Mouse (Mus musculus): ENCODE measurements around the gene Slc39a11. TPM values are rescaled to one million over a fixed set of nuclear protein-coding genes. Genes with fewer than 3 reads are reported as not detected.
"Not testable (repeated sequence)": the region's sequence is repeated elsewhere in the genome, so short reads cannot be mapped to it uniquely, and the experiment has no call there.

Gene Slc39a11
- polyA plus RNA-seq, 1 experiment from 2014 or later = 26.3 TPM

GRCm38 (mm10) chr11:113666648-113667047 lies 16.8 kb upstream of the Slc39a11 start:
- Histone ChIP-seq H3K9ac (no peak overlapping the region), H3K4me2 (no peak overlapping the region), H3K27ac (0 out of 2 replicates have a peak overlapping the region, but pooled peaks have one; percentile 34), H3K9me3 (no peaks in the 10 kb centered on the region), H3K27me3 (no peaks in the 10 kb centered on the region), H3K4me3 (no peak overlapping the region), H3K36me3 (peaks cover 66% of the 10 kb centered on the region), H3K4me1 (peaks cover 16% of the 10 kb centered on the region; the same call in 1 of the 2 replicates)
- ATAC-seq (ENCODE audit: insufficient number of reproducible peaks, insufficient read depth, low FRiP score, low TSS enrichment, low read depth) = no peak
- 51% methylated on average over 10 of the region's 10 CpGs for WGBS

GRCm38 (mm10) chr11:113666205-113666604 lies 16.3 kb upstream of the Slc39a11 start:
- 79% methylated on average over 6 of the region's 6 CpGs for WGBS
- Histone ChIP-seq H3K4me3 (no peak overlapping the region), H3K9me3 (no peaks in the 10 kb centered on the region), H3K27ac (0 out of 2 replicates have a peak overlapping the region, but pooled peaks have one; percentile 34), H3K9ac (no peak overlapping the region), H3K4me2 (no peak overlapping the region), H3K4me1 (peaks cover 16% of the 10 kb centered on the region; the same call in 1 of the 2 replicates), H3K36me3 (peaks cover 66% of the 10 kb centered on the region), H3K27me3 (no peaks in the 10 kb centered on the region)
- ATAC-seq (ENCODE audit: insufficient number of reproducible peaks, insufficient read depth, low FRiP score, low TSS enrichment, low read depth) = no peak

- Histone ChIP-seq H3K9ac (no peak overlapping the region), H3K4me1 (peaks cover 16% of the 10 kb centered on the region; the same call in 1 of the 2 replicates), H3K27ac (no peak overlapping the region), H3K4me2 (no peak overlapping the region), H3K36me3 (peaks cover 68% of the 10 kb centered on the region), H3K9me3 (no peaks in the 10 kb centered on the region), H3K27me3 (no peaks in the 10 kb centered on the region), H3K4me3 (no peak overlapping the region)
- ATAC-seq (ENCODE audit: insufficient number of reproducible peaks, insufficient read depth, low FRiP score, low TSS enrichment, low read depth) = no peak
- 77% methylated on average over 2 of the region's 2 CpGs for WGBS
Observed at GRCm38 (mm10) chr11:113664279-113664678, 14.4 kb upstream of the Slc39a11 start.

GRCm38 (mm10) chr11:113661835-113662351 lies 12.0 kb upstream of the Slc39a11 start:
- Histone ChIP-seq H3K36me3 (peaks cover 74% of the 10 kb centered on the region), H3K4me1 (peaks cover 5% of the 10 kb centered on the region; the same call in 1 of the 2 replicates), H3K4me3 (no peak overlapping the region), H3K27me3 (no peaks in the 10 kb centered on the region), H3K9me3 (no peaks in the 10 kb centered on the region), H3K4me2 (no peak overlapping the region), H3K9ac (no peak overlapping the region), H3K27ac (no peak overlapping the region)
- WGBS = 90% methylated on average over 18 of the region's 18 CpGs
- ATAC-seq (ENCODE audit: insufficient number of reproducible peaks, insufficient read depth, low FRiP score, low TSS enrichment, low read depth) = no peak

GRCm38 (mm10) chr11:113660940-113661339 lies 11.1 kb upstream of the Slc39a11 start:
- no peak overlapping the region for H3K27ac ChIP-seq
- H3K9ac ChIP-seq = no peak overlapping the region
- WGBS = 92% methylated on average over 11 of the region's 11 CpGs
- H3K4me3 ChIP-seq = no peak overlapping the region
- H3K4me2 ChIP-seq = no peak overlapping the region
- no peaks in the 10 kb centered on the region for H3K4me1 ChIP-seq
- ATAC-seq (ENCODE audit: insufficient number of reproducible peaks, insufficient read depth, low FRiP score, low TSS enrichment, low read depth) = no peak
- no peaks in the 10 kb centered on the region for H3K27me3 ChIP-seq
- H3K36me3 ChIP-seq = peaks cover 83% of the 10 kb centered on the region
- H3K9me3 ChIP-seq = no peaks in the 10 kb centered on the region

DNA sequence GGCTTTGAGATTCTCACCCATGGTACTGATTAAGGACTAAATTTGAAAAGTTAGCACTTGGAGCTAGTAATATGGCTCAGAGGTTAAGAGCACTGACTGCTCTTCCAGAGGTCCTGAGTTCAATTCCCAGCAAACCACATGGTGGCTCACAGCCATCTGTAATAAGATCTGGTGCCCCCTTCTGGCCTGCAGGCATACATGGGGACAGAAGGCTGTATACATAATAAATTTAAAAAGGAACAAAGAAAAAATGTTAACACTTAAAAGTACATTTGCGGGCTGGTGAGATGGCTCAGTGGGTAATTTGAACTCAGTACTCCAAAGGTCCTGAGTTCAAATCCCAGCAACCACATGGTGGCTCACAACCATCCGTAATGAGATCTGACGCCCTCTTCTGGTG lies 10.3 kb upstream of the Slc39a11 start:
- not testable (repeated sequence) for H3K4me3 ChIP-seq

DNA sequence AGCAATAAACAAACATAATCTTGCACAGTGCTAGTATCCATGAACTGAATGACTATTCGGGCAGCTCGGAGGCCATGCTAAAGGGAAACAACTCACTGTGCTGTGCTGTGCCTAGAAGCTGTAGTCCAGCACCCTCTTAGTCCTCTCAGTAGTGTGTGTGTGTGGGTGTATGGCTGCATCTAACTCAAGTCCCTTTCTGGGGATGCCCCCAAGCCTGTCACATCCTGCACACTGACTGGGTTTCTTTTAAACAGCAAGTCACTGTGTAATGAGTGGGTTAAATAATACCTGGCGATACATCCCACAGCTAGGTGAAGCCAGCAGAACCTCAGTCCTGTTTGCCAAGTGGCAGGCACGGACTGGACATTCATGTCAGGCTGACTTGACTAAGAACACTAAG lies 8.9 kb upstream of the Slc39a11 start:
- H3K4me1 ChIP-seq = peaks cover 18% of the 10 kb centered on the region
- H3K4me3 ChIP-seq = no peak overlapping the region
- 86% methylated on average over 4 of the region's 4 CpGs for WGBS
- H3K9me3 ChIP-seq = no peaks in the 10 kb centered on the region
- H3K27ac ChIP-seq = no peak overlapping the region
- H3K4me2 ChIP-seq = no peak overlapping the region
- no peak overlapping the region for H3K9ac ChIP-seq
- no peaks in the 10 kb centered on the region for H3K27me3 ChIP-seq
- no peak for ATAC-seq (ENCODE audit: insufficient number of reproducible peaks, insufficient read depth, low FRiP score, low TSS enrichment, low read depth)
- peaks cover 96% of the 10 kb centered on the region for H3K36me3 ChIP-seq

More for the DNA sequence above, 10.3 kb upstream of the Slc39a11 start:
- H3K4me2 ChIP-seq; H3K27me3 ChIP-seq; ATAC-seq (ENCODE audit: insufficient number of reproducible peaks, insufficient read depth, low FRiP score, low TSS enrichment, low read depth); H3K9me3 ChIP-seq; H3K27ac ChIP-seq; H3K9ac ChIP-seq; H3K4me1 ChIP-seq: not testable (repeated sequence)
- peaks cover 88% of the 10 kb centered on the region for H3K36me3 ChIP-seq
- 94% methylated on average over 3 of the region's 3 CpGs for WGBS

DNA sequence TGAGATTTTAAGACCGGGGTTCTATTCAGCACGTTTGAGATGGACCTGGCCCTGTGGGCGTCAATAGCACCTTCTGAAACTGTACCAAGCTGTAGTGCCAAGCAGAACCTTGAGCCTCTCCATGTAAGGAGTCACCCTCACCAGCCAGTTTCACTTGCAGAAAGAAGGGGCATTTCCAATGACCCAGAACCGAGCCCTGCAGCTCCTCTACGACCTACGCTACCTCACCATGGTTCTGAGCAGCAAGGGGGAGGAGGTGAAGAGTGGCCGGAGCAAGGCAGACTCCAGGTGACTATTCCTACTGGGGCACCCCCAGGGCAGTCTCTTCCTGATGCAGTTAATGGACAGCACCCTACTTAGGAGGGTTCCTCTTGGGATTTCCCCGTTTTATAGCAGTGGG lies 8.4 kb upstream of the Slc39a11 start:
- no peak overlapping the region for H3K4me2 ChIP-seq
- no peak for ATAC-seq (ENCODE audit: insufficient number of reproducible peaks, insufficient read depth, low FRiP score, low TSS enrichment, low read depth)
- H3K9me3 ChIP-seq = no peaks in the 10 kb centered on the region
- WGBS = 88% methylated on average over 8 of the region's 8 CpGs
- H3K27me3 ChIP-seq = no peaks in the 10 kb centered on the region
- H3K9ac ChIP-seq = no peak overlapping the region
- H3K36me3 ChIP-seq = peaks cover 96% of the 10 kb centered on the region
- no peak overlapping the region for H3K4me3 ChIP-seq
- H3K27ac ChIP-seq = no peak overlapping the region
- peaks cover 20% of the 10 kb centered on the region for H3K4me1 ChIP-seq

DNA sequence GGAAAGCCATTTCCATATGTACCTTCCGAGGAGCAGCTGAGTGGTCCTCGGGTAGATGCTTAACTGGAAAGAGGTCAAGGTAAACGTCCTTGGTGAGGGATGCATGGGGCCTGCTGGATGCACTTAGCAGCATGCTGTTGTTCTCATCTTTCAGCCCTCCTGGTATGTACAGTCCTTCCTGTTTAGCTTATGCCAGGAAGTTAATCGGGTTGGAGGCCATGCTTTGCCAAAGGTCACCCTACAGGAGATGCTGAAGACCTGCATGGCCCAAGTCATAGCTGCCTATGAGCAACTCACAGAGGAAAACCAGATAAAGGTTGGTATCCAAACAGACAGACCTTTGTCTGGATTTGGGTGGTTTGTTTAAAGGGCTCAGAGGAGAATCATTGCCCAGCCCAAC lies 7.3 kb upstream of the Slc39a11 start:
- no peak overlapping the region for H3K4me2 ChIP-seq
- no peak overlapping the region for H3K27ac ChIP-seq
- no peaks in the 10 kb centered on the region for H3K9me3 ChIP-seq
- ATAC-seq (ENCODE audit: insufficient number of reproducible peaks, insufficient read depth, low FRiP score, low TSS enrichment, low read depth) = no peak
- no peak overlapping the region for H3K9ac ChIP-seq
- H3K36me3 ChIP-seq = peaks cover 98% of the 10 kb centered on the region
- H3K4me3 ChIP-seq = no peak overlapping the region
- 49% methylated on average over 4 of the region's 4 CpGs for WGBS
- H3K4me1 ChIP-seq = peaks cover 20% of the 10 kb centered on the region
- no peaks in the 10 kb centered on the region for H3K27me3 ChIP-seq

GRCm38 (mm10) chr11:113656511-113656932 lies 6.6 kb upstream of the Slc39a11 start:
- Histone ChIP-seq H3K9me3 (no peaks in the 10 kb centered on the region), H3K36me3 (peaks cover 98% of the 10 kb centered on the region), H3K4me2 (no peak overlapping the region), H3K27me3 (no peaks in the 10 kb centered on the region), H3K27ac (no peak overlapping the region), H3K4me3 (no peak overlapping the region), H3K4me1 (peaks cover 22% of the 10 kb centered on the region), H3K9ac (no peak overlapping the region)
- no peak for ATAC-seq (ENCODE audit: insufficient number of reproducible peaks, insufficient read depth, low FRiP score, low TSS enrichment, low read depth)
- WGBS = 91% methylated on average over 8 of the region's 8 CpGs

DNA sequence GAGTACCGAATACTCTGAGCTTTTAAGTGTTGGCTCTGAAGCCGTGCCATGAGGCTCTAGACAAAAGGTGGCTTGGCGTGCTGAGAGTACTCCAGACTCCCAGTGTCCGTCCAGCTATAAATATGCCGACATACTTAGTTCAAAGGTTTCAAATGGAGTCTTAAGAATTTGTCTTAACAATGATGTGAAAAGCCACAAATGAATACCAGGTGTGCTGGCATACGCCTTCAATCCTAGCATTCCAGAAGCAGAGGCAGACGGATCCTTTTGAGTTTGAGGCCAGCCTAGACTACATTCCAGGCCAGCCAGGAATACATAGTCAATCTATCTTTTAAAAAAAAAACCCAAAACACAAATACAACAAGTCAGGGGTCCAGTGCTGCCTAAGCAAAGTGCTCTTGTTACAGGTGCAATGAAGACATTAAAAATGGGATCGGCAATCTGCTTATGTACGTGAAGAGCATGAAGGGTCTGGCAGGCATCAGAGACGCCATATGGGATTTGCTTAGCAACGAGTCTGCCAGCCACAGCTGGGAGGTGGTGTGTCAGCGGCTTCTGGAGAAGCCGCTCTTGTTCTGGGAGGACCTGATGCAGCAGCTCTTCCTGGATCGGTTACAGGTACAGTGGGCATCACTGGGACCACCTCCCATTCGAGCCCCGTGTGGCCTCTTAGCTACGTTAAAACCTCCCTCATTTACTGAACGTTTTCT lies 4.8 kb upstream of the Slc39a11 start:
- Histone ChIP-seq H3K9me3 (no peaks in the 10 kb centered on the region), H3K4me3 (no peak overlapping the region), H3K27ac (peak overlapping the region; percentile 66), H3K4me1 (peaks cover 36% of the 10 kb centered on the region), H3K36me3 (peaks cover 83% of the 10 kb centered on the region), H3K9ac (no peak overlapping the region), H3K27me3 (no peaks in the 10 kb centered on the region), H3K4me2 (no peak overlapping the region; the same call in 1 of the 2 replicates)
- 39% methylated on average over 18 of the region's 18 CpGs for WGBS
- ATAC-seq (ENCODE audit: insufficient number of reproducible peaks, insufficient read depth, low FRiP score, low TSS enrichment, low read depth) = no peak

GRCm38 (mm10) chr11:113654105-113654504 lies 4.2 kb upstream of the Slc39a11 start:
- 85% methylated on average over 15 of the region's 15 CpGs for WGBS
- peaks cover 37% of the 10 kb centered on the region for H3K4me1 ChIP-seq
- H3K9me3 ChIP-seq = no peaks in the 10 kb centered on the region

More at GRCm38 (mm10) chr11:113654105-113654504, 4.2 kb upstream of the Slc39a11 start:
- peak overlapping the region; percentile 66 for H3K27ac ChIP-seq
- H3K9ac ChIP-seq = no peak overlapping the region
- H3K36me3 ChIP-seq = peaks cover 77% of the 10 kb centered on the region
- no peak for ATAC-seq (ENCODE audit: insufficient number of reproducible peaks, insufficient read depth, low FRiP score, low TSS enrichment, low read depth)
- no peak overlapping the region for H3K4me2 ChIP-seq
- H3K4me3 ChIP-seq = no peak overlapping the region
- no peaks in the 10 kb centered on the region for H3K27me3 ChIP-seq

All from embryonic facial prominence, embryonic 13.5 days (tissue).